Mouse (Mus musculus) heart, adult 2 months (tissue): Measurements from ENCODE around the gene Ankrd11.

Experiments used
- CTCF ChIP-seq: fragments of 200-600 bp; IDR thresholded peaks from 2 replicates; pipeline ENCODE4 v1.8.1; 2022; ENCODE audit warnings: antibody characterized with exemption, mild to moderate bottlenecking, moderate library complexity
- EP300 ChIP-seq: fragments of 200-500 bp; IDR thresholded peaks from 2 replicates; pipeline ENCODE4 v1.6.1; 2011; ENCODE audit warnings: low read depth, low read length, control low read depth; ENCODE audit not compliant: insufficient read depth
- POLR2A ChIP-seq: fragments of 200-500 bp; IDR thresholded peaks from 2 replicates; pipeline ENCODE4 v1.6.1; 2011; ENCODE audit warnings: mild to moderate bottlenecking, low read depth, low read length, control low read depth; ENCODE audit not compliant: insufficient read depth

DNA sequence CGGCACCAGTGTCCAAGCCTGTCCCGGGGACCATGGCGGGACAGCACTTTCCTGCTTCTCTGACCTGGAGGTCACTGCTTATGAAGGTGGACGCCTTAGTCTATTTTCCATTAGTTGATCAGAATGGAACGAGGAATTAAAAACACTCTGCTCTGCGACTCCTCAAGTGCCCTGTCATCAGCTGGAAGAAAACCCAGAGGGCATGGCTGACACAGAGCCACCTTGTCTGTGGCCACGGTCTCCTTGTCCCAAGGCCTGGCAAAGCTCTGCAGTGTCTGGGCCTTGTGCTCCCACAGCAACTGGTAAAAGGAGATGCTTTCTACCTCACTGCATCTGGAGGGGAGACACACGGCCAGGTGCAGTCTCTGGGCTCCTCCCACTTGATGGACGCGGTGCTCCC is 158.4 kb downstream of the Ankrd11 start:
- TF ChIP-seq POLR2A (no peak), CTCF (no peak), EP300 (no peak)
